Mouse (Mus musculus) MEL (cell line): ENCODE measurements at regions not wholly inside any gene's neighbourhood (a gene's known extent, or its start where the extent isn't known, plus 50 kb on each side); places are given as distances from the start of the nearest gene placed in this dataset.

Experiments
- CHD2 ChIP-seq: IDR thresholded peaks from 2 replicates; pipeline ENCODE4 v1.6.1; 2011; ENCODE audit warnings: low read length, improper control_type of control experiment
- CTCF ChIP-seq, 3 experiments: IDR thresholded peaks in 2 of 3; conservative IDR thresholded peaks in 1 of 3; 2 replicates each; pipeline ENCODE4 v1.5.1; 2011 to 2012; ENCODE audit warnings: low read length in 3 of 3, low read depth in 2 of 3, mild to moderate bottlenecking in 2 of 3, improper control_type of control experiment in 1 of 3, inconsistent platforms in 1 of 3, mixed read lengths in 1 of 3, moderate library complexity in 1 of 3; ENCODE audit not compliant: control insufficient read depth in 1 of 3, insufficient read depth in 1 of 3, poor library complexity in 1 of 3, severe bottlenecking in 1 of 3
- HCFC1 ChIP-seq: IDR thresholded peaks from 2 replicates; pipeline ENCODE4 v1.6.1; 2012; ENCODE audit warnings: low read depth, mild to moderate bottlenecking, inconsistent platforms, low read length, improper control_type of control experiment, moderate library complexity
- MAFK ChIP-seq: IDR thresholded peaks from 2 replicates; pipeline ENCODE4 v1.6.1; 2011; ENCODE audit warnings: low read depth, mild to moderate bottlenecking, low read length, improper control_type of control experiment, borderline replicate concordance
- MEF2A ChIP-seq: IDR thresholded peaks from 2 replicates; pipeline ENCODE4 v1.6.1; 2014; ENCODE audit warnings: low read depth, mild to moderate bottlenecking, inconsistent platforms, low read length, improper control_type of control experiment; ENCODE audit not compliant: poor library complexity, insufficient replicate concordance, severe bottlenecking; ENCODE audit errors: extremely low read depth
- NELFE ChIP-seq: IDR thresholded peaks from 2 replicates; pipeline ENCODE4 v1.6.1; 2011; ENCODE audit warnings: low read depth, low read length, improper control_type of control experiment
- POLR2A ChIP-seq, 2 experiments: IDR thresholded peaks; 2 replicates each; pipeline ENCODE4 v1.6.1; 2011 to 2012; ENCODE audit warnings: low read length in 2 of 2, mild to moderate bottlenecking in 2 of 2, control low read depth in 1 of 2, improper control_type of control experiment in 1 of 2, low read depth in 1 of 2, moderate library complexity in 1 of 2; ENCODE audit not compliant: control insufficient read depth in 1 of 2, insufficient read depth in 1 of 2, poor library complexity in 1 of 2
- TAL1 ChIP-seq: IDR thresholded peaks from 2 replicates; pipeline ENCODE4 v1.6.1; 2012; ENCODE audit warnings: mild to moderate bottlenecking, inconsistent platforms, low read length, moderate library complexity, mixed read lengths
- UBTF ChIP-seq: IDR thresholded peaks from 2 replicates; pipeline ENCODE4 v1.6.1; 2012; ENCODE audit warnings: low read depth, mild to moderate bottlenecking, inconsistent platforms, low read length, improper control_type of control experiment, moderate library complexity, borderline replicate concordance; ENCODE audit not compliant: insufficient read depth

- TF ChIP-seq UBTF (no peak), HCFC1 (no peak), MAFK (no peak), CTCF (IDR thresholded peaks at IDR 0.05 in 2 of 3, conservative IDR thresholded peaks at IDR 0.05 in 1 of 3; ENCODE audit: control insufficient read depth in 1 of 3, insufficient read depth in 1 of 3, low read depth in 2 of 3, low read length in 3 of 3, poor library complexity in 1 of 3, severe bottlenecking in 1 of 3) (no peak), MEF2A (no peak), CHD2 (no peak), TAL1 (no peak), POLR2A (IDR thresholded peaks at IDR 0.05; ENCODE audit: control insufficient read depth in 1 of 2, insufficient read depth in 1 of 2, low read depth in 1 of 2, low read length in 2 of 2, poor library complexity in 1 of 2) (no peak), NELFE (no peak)
Measured at GRCm38 (mm10) chr9:51487840-51488239, 159.1 kb upstream of the 1810046K07Rik start.
